Mouse (Mus musculus) skeletal muscle tissue, adult 2 months (tissue): ENCODE data around the gene Paqr8.
A peak's percentile ranks its signal among the peaks of the same experiment; 100 is the strongest.

Experiments used
- DNase-seq: peaks from one replicate; pipeline ENCODE4 v3.0.0-alpha.2; 2012; ENCODE audit warnings: low read depth, low spot score

The Paqr8 gene

GRCm38 (mm10) chr1:20973389-20973788 is 83.0 kb downstream of the Paqr8 start:
- no peak for DNase-seq

- DNase-seq = peak; percentile 15
These were observed 84.1 kb downstream of the Paqr8 start for GRCm38 (mm10) chr1:20974341-20975135.

- DNase-seq = no peak
These were observed 90.1 kb downstream of the Paqr8 start for GRCm38 (mm10) chr1:20980553-20980952.

- DNase-seq = no peak
These were observed 91.4 kb downstream of the Paqr8 start for GRCm38 (mm10) chr1:20981764-20982163.

GRCm38 (mm10) chr1:20984103-20984502 is 93.7 kb downstream of the Paqr8 start:
- DNase-seq = no peak

GRCm38 (mm10) chr1:20984582-20984981 is 94.2 kb downstream of the Paqr8 start:
- DNase-seq = no peak

- no peak for DNase-seq
These were observed 96.1 kb downstream of the Paqr8 start for GRCm38 (mm10) chr1:20986378-20987056.
